22 mouse cellular contexts compared by ENCODE assay signal in genomic region chr1:143906881-143907280, GRCm38 (mm10).
"Had no signal": no experiment of that assay in that cellular context is flagged by ENCODE, and none has a peak within 500 bp of the region (broad histone marks: within the 10 kb centered on the region; RNA-seq: fewer than 3 reads in every experiment).

No protein-coding gene starts in this region.

- H3K4me2 ChIP-seq: liver, embryonic 15.5 days; lung, embryonic 15.5 days; midbrain, embryonic 12.5 days; neural tube, embryonic 13.5 days; neural tube, embryonic 15.5 days had no signal

- DNase-seq: lung, adult 2 months; lung, postnatal 14 days; lung, postnatal 36 days; midbrain, embryonic 14.5 days; retina, postnatal 1 day; right cerebral cortex, adult 18-20 months; right cerebral cortex, postnatal 25 days; right cerebral cortex, postnatal 4 days; spleen, adult 18-20 months; thymus, adult 2 months; thymus, postnatal 25 days; thymus, postnatal 4 days had no signal

- H3K27me3 ChIP-seq: liver, embryonic 15.5 days; lung, embryonic 15.5 days; midbrain, embryonic 12.5 days; neural tube, embryonic 15.5 days had no signal

- H3K4me1 ChIP-seq: midbrain, embryonic 12.5 days; neural tube, embryonic 15.5 days had no signal

- H3K36me3 ChIP-seq: liver, embryonic 15.5 days; lung, embryonic 15.5 days; midbrain, embryonic 10.5 days; midbrain, embryonic 12.5 days; neural tube, embryonic 13.5 days; neural tube, embryonic 15.5 days had no signal

- H3K27ac ChIP-seq: liver, embryonic 15.5 days; lung, embryonic 15.5 days; macrophage; midbrain, embryonic 10.5 days; midbrain, embryonic 12.5 days; neural tube, embryonic 13.5 days; neural tube, embryonic 15.5 days had no signal

- H3K9ac ChIP-seq: liver, embryonic 15.5 days; lung, embryonic 15.5 days; midbrain, embryonic 12.5 days; neural tube, embryonic 13.5 days; neural tube, embryonic 15.5 days had no signal

- H3K9me3 ChIP-seq: liver, embryonic 15.5 days; lung, embryonic 15.5 days; midbrain, embryonic 10.5 days; midbrain, embryonic 12.5 days; neural tube, embryonic 13.5 days; neural tube, embryonic 15.5 days had no signal

- ATAC-seq: lung, postnatal 0 days; midbrain, embryonic 16.5 days had no signal

- H3K4me3 ChIP-seq: liver, embryonic 15.5 days; lung, embryonic 15.5 days; midbrain, embryonic 10.5 days; midbrain, embryonic 12.5 days; myocyte; neural tube, embryonic 13.5 days; neural tube, embryonic 15.5 days had no signal
